Mouse (Mus musculus) intestine, embryonic 15.5 days (tissue): ENCODE measurements around the gene Pin1rt1. TPM values are rescaled to one million over a fixed set of nuclear protein-coding genes. Genes with fewer than 3 reads are reported as not detected.
A peak's percentile ranks its signal among the peaks of the same experiment; 100 is the strongest.

Experiments used
- ATAC-seq: fragments of 200-750 bp; cut with Nextera tagmentation; 2 replicates; pipeline ENCODE4 v1.8.0; 2017; ENCODE audit warnings: moderate TSS enrichment, moderate library complexity
- H3K27ac ChIP-seq: fragments of 300-500 bp; sonication (generic); 2 replicates; pipeline ENCODE4 v1.5.1; 2015; ENCODE audit warnings: mild to moderate bottlenecking, inconsistent platforms
- H3K27me3 ChIP-seq: fragments of 300-500 bp; sonication (generic); replicated peaks from 2 replicates; pipeline ENCODE4 v1.6.1; 2015; ENCODE audit warnings: inconsistent platforms
- H3K36me3 ChIP-seq: fragments of 300-500 bp; sonication (generic); 2 replicates; pipeline ENCODE4 v1.6.1; 2015; ENCODE audit warnings: inconsistent platforms
- H3K4me1 ChIP-seq: fragments of 300-500 bp; sonication (generic); replicated peaks from 2 replicates; pipeline ENCODE4 v1.6.1; 2015; ENCODE audit warnings: inconsistent platforms
- H3K4me2 ChIP-seq: fragments of 300-500 bp; sonication (generic); replicated peaks from 2 replicates; pipeline ENCODE4 v1.6.1; 2015; ENCODE audit warnings: mild to moderate bottlenecking, inconsistent platforms
- H3K4me3 ChIP-seq: fragments of 300-500 bp; sonication (generic); replicated peaks from 2 replicates; pipeline ENCODE4 v1.5.1; 2015; ENCODE audit warnings: inconsistent platforms
- H3K9ac ChIP-seq: fragments of 300-500 bp; sonication (generic); 2 replicates; pipeline ENCODE4 v1.6.1; 2015; ENCODE audit warnings: inconsistent platforms
- H3K9me3 ChIP-seq: fragments of 300-500 bp; sonication (generic); 2 replicates; pipeline ENCODE4 v1.6.1; 2016; ENCODE audit warnings: inconsistent platforms
- WGBS: fragments of 180-500 bp; shearing (Covaris S2); methylation state at CpG from one replicate; pipeline ENCODE4 v1.1.7; 2015; 5-methylcytosine and 5-hydroxymethylcytosine counted together
- polyA plus RNA-seq: library from polyadenylated mRNA; unstranded; fragments of >200 nt; fragmentation: Nextera tagmentation; extraction: Ambion mirVana; gene quantifications from 2 replicates; pipeline ENCODE4 v1.2.1, GENCODE M21; 2015

Gene Pin1rt1
- 0.14 TPM in 1 of 2 replicates, not detected in the other for polyA plus RNA-seq

- WGBS: 90% methylated on average over 4 of the region's 4 CpGs
- H3K27ac ChIP-seq: no peak within 1 kb of the TSS
Observed at GRCm38 (mm10) chr2:104716279-104716678, at the start of gene Pin1rt1. Gene Pin1rt1 (minus strand): TSS chr2:104716379.

GRCm38 (mm10) chr2:104764018-104764417 lies 47.8 kb upstream of the Pin1rt1 start:
- no peak overlapping the region for H3K9ac ChIP-seq
- no peak for ATAC-seq
- no peaks in the 10 kb centered on the region for H3K36me3 ChIP-seq
- H3K27ac ChIP-seq: no peak overlapping the region
- WGBS: 90% methylated on average over 4 of the region's 4 CpGs
- H3K9me3 ChIP-seq: no peaks in the 10 kb centered on the region
- no peaks in the 10 kb centered on the region for H3K27me3 ChIP-seq
- H3K4me1 ChIP-seq: no peaks in the 10 kb centered on the region
- H3K4me2 ChIP-seq: no peak overlapping the region
- no peak overlapping the region for H3K4me3 ChIP-seq

More at GRCm38 (mm10) chr2:104716279-104716678, at the start of gene Pin1rt1:
- Histone ChIP-seq H3K4me1 (0 out of 2 replicates have a peak, but pooled peaks cover under 1% of the 10 kb centered on the region), H3K36me3 (no peaks in the 10 kb centered on the region), H3K4me2 (no peak within 1 kb of the TSS), H3K4me3 (no peak within 1 kb of the TSS), H3K27me3 (no peaks in the 10 kb centered on the region), H3K9me3 (no peaks in the 10 kb centered on the region), H3K9ac (no peak within 1 kb of the TSS)
- ATAC-seq: no peak

DNA sequence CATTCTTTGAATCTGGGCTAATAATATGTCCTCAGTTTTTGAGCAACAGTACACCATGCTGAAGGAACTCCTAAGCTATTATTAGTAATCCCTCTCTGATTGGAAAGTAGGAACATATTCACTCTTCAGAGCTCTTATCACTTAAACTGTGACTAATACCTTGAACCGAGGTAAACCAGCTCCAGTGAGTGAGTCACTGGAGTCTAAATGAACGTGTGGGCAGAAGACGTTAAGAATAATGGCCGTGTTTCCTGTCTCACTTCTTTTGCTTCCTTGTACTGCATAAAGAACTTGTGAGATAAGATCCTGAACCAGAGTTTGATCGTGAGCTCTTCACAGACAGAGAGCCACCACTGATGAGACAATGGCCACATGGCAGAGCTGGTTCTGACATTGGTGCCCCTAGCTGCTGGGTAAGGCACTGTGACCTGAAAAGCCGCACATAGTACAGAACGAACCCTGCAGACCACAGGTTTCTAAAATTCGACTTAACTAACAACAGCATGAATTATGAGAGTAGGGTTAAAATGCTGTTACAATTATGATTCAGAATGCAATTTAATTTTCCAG lies 47.0 kb upstream of the Pin1rt1 start:
- Histone ChIP-seq H3K36me3 (no peaks in the 10 kb centered on the region), H3K9ac (no peak overlapping the region), H3K27me3 (no peaks in the 10 kb centered on the region), H3K4me2 (no peak overlapping the region), H3K9me3 (no peaks in the 10 kb centered on the region), H3K4me1 (no peaks in the 10 kb centered on the region), H3K4me3 (no peak overlapping the region), H3K27ac (0 out of 2 replicates have a peak overlapping the region, but pooled peaks have one; percentile 36)
- WGBS: 68% methylated on average over 8 of the region's 8 CpGs
- peak; percentile 86 for ATAC-seq

DNA sequence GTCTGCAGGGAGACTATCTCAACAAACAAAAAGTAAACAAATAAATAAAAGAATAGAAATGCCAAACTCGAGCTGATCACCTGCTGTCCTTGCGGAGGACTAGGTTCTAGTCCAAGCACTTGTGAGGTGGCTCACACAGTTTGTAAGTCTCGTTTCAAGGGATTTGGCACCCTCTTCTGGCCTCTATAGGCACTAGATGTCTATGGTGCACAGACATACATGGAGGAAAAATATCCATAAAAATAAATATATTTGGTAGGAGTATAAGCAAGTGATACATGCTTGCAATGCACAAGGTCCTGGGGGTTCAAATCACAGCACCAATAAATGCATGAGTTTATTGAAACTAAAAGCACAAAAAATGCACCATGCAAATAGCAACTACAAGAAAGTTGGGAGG lies 34.4 kb upstream of the Pin1rt1 start:
- Histone ChIP-seq H3K4me1 (no peaks in the 10 kb centered on the region), H3K4me3 (no peak overlapping the region), H3K4me2 (no peak overlapping the region), H3K9ac (no peak overlapping the region), H3K27ac (no peak overlapping the region), H3K27me3 (no peaks in the 10 kb centered on the region), H3K36me3 (0 out of 2 replicates have a peak, but pooled peaks cover 5% of the 10 kb centered on the region), H3K9me3 (no peaks in the 10 kb centered on the region)
- ATAC-seq: peak; percentile 64; the same call in 1 of the 2 replicates
- 58% methylated on average over 3 of the region's 3 CpGs for WGBS

DNA sequence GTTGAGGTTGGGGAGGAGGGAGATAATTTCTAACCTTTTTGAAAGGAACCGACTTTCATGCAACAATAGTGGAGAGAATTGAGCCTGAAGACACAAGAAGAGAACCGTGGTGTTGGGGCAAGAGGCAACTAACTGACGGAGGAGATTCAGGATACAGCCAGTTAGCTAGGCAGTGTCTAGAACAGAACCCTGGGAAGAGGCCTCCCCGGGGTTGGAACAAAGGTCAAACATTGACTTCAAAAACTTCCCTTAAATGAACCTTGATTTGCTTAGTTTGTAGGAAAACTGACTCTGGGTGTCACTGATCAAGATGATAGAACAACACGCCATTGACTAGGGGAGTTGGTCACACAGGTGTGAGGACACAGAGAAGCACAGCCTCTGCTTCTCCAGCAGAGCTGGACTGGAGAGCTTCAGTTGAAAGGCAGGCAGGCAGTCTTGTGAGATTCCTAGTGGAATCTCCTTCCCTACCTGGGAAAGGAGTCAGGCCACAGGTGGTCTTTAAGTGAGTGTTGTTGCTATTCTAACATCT lies 32.5 kb upstream of the Pin1rt1 start:
- H3K4me3 ChIP-seq: no peak overlapping the region
- H3K27ac ChIP-seq: no peak overlapping the region
- ATAC-seq: peak; percentile 80
- no peaks in the 10 kb centered on the region for H3K4me1 ChIP-seq
- WGBS: 63% methylated on average over 5 of the region's 5 CpGs
- H3K36me3 ChIP-seq: 0 out of 2 replicates have a peak, but pooled peaks cover 5% of the 10 kb centered on the region
- no peak overlapping the region for H3K9ac ChIP-seq
- no peak overlapping the region for H3K4me2 ChIP-seq
- H3K27me3 ChIP-seq: no peaks in the 10 kb centered on the region
- no peaks in the 10 kb centered on the region for H3K9me3 ChIP-seq

GRCm38 (mm10) chr2:104746251-104746650 lies 30.1 kb upstream of the Pin1rt1 start:
- Histone ChIP-seq H3K9ac (no peak overlapping the region), H3K4me3 (no peak overlapping the region), H3K4me1 (peaks cover 6% of the 10 kb centered on the region), H3K27ac (no peak overlapping the region), H3K9me3 (no peaks in the 10 kb centered on the region), H3K4me2 (no peak overlapping the region), H3K27me3 (no peaks in the 10 kb centered on the region), H3K36me3 (no peaks in the 10 kb centered on the region)
- WGBS: 57% methylated on average over 8 of the region's 8 CpGs
- no peak for ATAC-seq

DNA sequence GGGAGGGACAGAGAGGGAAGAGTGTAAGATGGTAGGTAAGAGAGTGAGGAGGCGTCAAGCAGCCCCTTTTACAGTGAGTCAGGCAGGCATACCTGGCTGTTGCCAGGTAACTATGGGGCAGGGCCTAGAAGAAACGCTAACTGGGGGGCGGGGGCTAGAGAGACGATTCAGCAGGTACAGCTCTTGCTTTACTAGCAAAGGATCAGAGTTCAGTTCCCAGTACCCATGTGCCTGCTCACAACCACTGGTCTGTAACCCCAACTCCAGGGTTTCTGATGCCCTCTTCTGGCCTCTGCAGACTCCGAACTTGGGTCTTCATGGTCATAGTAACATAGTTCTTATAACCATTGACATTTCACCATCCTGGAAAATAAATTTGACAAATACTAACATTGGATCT lies 27.8 kb upstream of the Pin1rt1 start:
- no peaks in the 10 kb centered on the region for H3K36me3 ChIP-seq
- H3K27ac ChIP-seq: no peak overlapping the region
- no peaks in the 10 kb centered on the region for H3K27me3 ChIP-seq
- H3K4me1 ChIP-seq: peaks cover 15% of the 10 kb centered on the region
- H3K9ac ChIP-seq: no peak overlapping the region
- no peak overlapping the region for H3K4me3 ChIP-seq
- ATAC-seq: 0 out of 2 replicates have a peak, but pooled peaks have one; percentile 4
- H3K9me3 ChIP-seq: no peaks in the 10 kb centered on the region
- H3K4me2 ChIP-seq: no peak overlapping the region
- 56% methylated on average over 5 of the region's 5 CpGs for WGBS

- ATAC-seq: peak; percentile 69
- no peaks in the 10 kb centered on the region for H3K36me3 ChIP-seq
- H3K27me3 ChIP-seq: no peaks in the 10 kb centered on the region
- peak overlapping the region; percentile 91 for H3K4me2 ChIP-seq
- WGBS: 11% methylated on average over 7 of the region's 7 CpGs
- H3K9ac ChIP-seq: peak overlapping the region; percentile 95
- peaks cover 15% of the 10 kb centered on the region for H3K4me1 ChIP-seq
- H3K4me3 ChIP-seq: peak overlapping the region; percentile 91
- peak overlapping the region; percentile 96 for H3K27ac ChIP-seq
- no peaks in the 10 kb centered on the region for H3K9me3 ChIP-seq
Observed at GRCm38 (mm10) chr2:104743160-104743559, 27.0 kb upstream of the Pin1rt1 start.

DNA sequence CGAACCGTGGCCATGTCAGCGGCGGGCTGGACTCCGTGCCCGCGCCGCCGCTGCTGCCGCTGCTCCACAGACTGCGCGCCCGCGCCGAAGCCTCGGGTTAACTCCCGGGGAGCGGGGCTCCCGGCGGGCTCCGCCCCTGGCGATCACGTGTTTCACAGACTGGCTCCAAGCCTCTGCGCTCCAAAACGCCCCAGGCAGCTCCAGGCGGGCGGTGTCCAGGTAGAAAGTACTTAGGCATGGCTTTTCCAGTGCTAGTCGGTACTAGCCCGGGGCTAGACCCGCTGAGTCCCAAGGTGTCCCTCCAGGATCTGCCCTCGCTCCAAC lies 26.5 kb upstream of the Pin1rt1 start, which contains the start of gene Depdc7:
Gene Depdc7 (minus strand): TSS at position 138 of the 324 bp plus-strand sequence.
- under 1% methylated on average over 31 of the region's 31 CpGs for WGBS
- H3K27ac ChIP-seq: peak within 1 kb of the TSS; percentile 96
- H3K4me3 ChIP-seq: peak within 1 kb of the TSS; percentile 91
- H3K27me3 ChIP-seq: no peaks in the 10 kb centered on the region
- H3K4me1 ChIP-seq: peaks cover 15% of the 10 kb centered on the region
- H3K9ac ChIP-seq: peak within 1 kb of the TSS; percentile 95
- H3K9me3 ChIP-seq: no peaks in the 10 kb centered on the region
- peak; percentile 93 for ATAC-seq
- H3K4me2 ChIP-seq: peak within 1 kb of the TSS; percentile 91
- no peaks in the 10 kb centered on the region for H3K36me3 ChIP-seq

DNA sequence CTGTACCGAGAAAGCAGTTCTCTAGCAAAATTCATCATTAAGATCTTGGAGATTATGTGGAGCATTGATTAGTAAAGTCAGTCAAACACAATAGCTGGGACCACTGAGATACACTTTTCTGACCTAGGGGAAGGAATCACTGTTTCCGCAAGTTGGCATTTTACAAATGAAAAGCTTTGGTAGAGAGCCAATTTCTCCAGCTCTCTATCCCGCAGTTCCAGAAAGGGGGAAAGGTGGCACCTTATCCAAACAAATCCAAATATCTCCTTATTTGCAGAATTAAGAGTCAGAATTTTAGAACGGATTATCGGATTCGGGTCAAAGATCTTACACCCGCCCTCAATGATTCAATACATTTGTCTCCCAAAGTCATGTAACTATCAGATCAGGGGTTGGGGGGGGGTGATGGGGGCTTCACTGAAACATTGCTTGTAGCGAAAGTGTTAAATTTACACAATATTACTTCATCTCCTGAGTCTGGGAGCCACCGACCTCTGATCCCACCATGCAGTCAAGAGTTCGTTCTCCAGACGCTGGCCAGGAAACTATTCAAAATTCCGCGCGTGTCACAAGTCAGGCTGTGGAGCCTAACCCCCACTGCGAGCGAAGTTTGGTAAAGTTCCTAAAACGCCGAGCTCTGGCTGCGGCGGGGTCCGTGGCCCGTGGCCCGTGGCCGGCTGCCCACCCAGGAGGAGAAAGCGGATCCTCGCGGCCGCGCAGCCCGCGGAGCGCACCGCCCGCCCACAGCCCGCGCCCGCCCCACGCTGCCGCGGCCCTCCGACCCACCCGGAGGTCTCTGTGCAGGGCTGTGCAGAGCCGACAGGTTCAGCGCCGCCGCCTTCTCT lies 25.9 kb upstream of the Pin1rt1 start:
- H3K27ac ChIP-seq: peak overlapping the region; percentile 96
- H3K4me3 ChIP-seq: peak overlapping the region; percentile 91
- 5% methylated on average over 45 of the region's 46 CpGs for WGBS
- H3K9me3 ChIP-seq: no peaks in the 10 kb centered on the region
- peak; percentile 43 for ATAC-seq
- peak overlapping the region; percentile 91 for H3K4me2 ChIP-seq
- H3K4me1 ChIP-seq: peaks cover 15% of the 10 kb centered on the region
- no peaks in the 10 kb centered on the region for H3K27me3 ChIP-seq
- peak overlapping the region; percentile 95 for H3K9ac ChIP-seq
- H3K36me3 ChIP-seq: no peaks in the 10 kb centered on the region

DNA sequence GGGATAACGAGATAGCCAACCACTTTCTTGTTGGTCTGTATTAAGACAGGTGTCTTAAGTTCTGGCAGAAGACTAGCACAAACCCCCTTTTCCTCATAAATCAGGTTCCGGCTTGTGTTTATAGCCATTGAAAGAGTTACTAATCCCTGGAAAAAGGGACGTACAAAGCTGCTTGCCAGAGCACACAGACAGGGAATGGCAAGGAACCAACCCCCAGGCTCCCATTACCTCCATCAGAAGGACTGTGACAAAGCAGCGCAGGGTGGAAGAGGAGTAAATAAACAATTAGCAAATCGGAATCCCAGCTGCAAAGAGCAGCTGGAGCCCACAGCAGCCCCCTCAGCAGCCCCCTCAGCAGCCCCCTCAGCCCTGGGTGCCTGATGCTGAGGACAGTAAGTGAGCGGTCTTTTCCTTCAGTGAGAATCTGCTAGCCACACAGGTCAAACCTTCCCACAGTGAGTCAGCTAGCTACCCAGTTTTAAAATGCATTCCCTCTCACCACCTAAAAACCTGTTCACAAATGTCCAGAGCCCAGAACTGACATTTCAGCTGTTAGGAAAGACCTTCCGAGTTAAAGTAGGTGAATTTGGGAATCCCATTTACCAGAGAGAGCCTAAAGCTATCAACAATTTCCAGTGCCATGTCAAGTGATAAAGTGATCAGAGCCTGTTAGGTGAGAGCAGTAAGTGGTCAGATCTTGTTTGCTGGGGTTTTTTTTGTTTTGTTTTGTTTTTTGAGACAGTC lies 25.0 kb upstream of the Pin1rt1 start:
- ATAC-seq: no peak
- Histone ChIP-seq H3K4me2 (peak overlapping the region; percentile 91), H3K9ac (peak overlapping the region; percentile 11), H3K4me3 (peak overlapping the region; percentile 91), H3K27me3 (no peaks in the 10 kb centered on the region), H3K9me3 (no peaks in the 10 kb centered on the region), H3K4me1 (peaks cover 15% of the 10 kb centered on the region), H3K36me3 (no peaks in the 10 kb centered on the region), H3K27ac (peak overlapping the region; percentile 41; the same call in 1 of the 2 replicates)
- 39% methylated on average over 7 of the region's 7 CpGs for WGBS
